Mouse (Mus musculus): ENCODE results near the gene Cfap73. TPM values are rescaled to one million over a fixed set of nuclear protein-coding genes. Genes with fewer than 3 reads are reported as not detected.

The Cfap73 gene
- total RNA-seq (2023; ENCODE audit: inconsistent age): not detected in 4 replicates

GRCm38 (mm10) chr5:120634131-120634530, at the start of gene Cfap73:
Gene Cfap73, minus strand, starts transcription at chr5:120634235.

GRCm38 (mm10) chr5:120648569-120649373, 14.7 kb upstream of the Cfap73 start, which contains the start of gene Rasal1:
Gene Rasal1, plus strand, starts transcription at chr5:120648812.

GRCm38 (mm10) chr5:120612442-120612821, 21.6 kb downstream of the Cfap73 start, which contains the start of the genes Rita1 and Ddx54:
Gene Rita1, minus strand, starts transcription at chr5:120612589.
Gene Ddx54, plus strand, starts transcription at chr5:120612739.

GRCm38 (mm10) chr5:120588569-120589094, 45.4 kb downstream of the Cfap73 start, which contains the start of the genes Tpcn1 and Iqcd:
Gene Tpcn1, minus strand, starts transcription at chr5:120588673.
Gene Iqcd, plus strand, starts transcription at chr5:120589016.

Other genes with a start within 250 kb of the Cfap73 start
- not detected in 4 replicates for gene Lhx5, start 202.5 kb downstream of the Cfap73 start, total RNA-seq (2023; ENCODE audit: inconsistent age)
- gene Sdsl, start 161.4 kb downstream of the Cfap73 start, total RNA-seq (2023; ENCODE audit: inconsistent age): not detected in 4 replicates
- not detected in 4 replicates for gene Sds, start 157.7 kb downstream of the Cfap73 start, total RNA-seq (2023; ENCODE audit: inconsistent age)
- gene Plbd2, start 130.6 kb downstream of the Cfap73 start, total RNA-seq (2023; ENCODE audit: inconsistent age): 32.0 to 33.9 TPM (median 33.2 TPM) in 4 replicates
- gene Slc8b1, start 123.1 kb downstream of the Cfap73 start, total RNA-seq (2023; ENCODE audit: inconsistent age): 8.3 to 14.3 TPM (median 12.4 TPM) in 4 replicates
- gene Tpcn1, start 45.6 kb downstream of the Cfap73 start, total RNA-seq (2023; ENCODE audit: inconsistent age): 40.8 to 46.2 TPM (median 43.3 TPM) in 4 replicates
- gene Iqcd, start 45.2 kb downstream of the Cfap73 start, total RNA-seq (2023; ENCODE audit: inconsistent age): 0.54 TPM in 1 of 4 replicates, not detected in the others
- gene Rita1, start 21.6 kb downstream of the Cfap73 start, total RNA-seq (2023; ENCODE audit: inconsistent age): 3.3 to 4.4 TPM (median 4.0 TPM) in 4 replicates
- 169 to 181 TPM (median 174 TPM) in 4 replicates for gene Ddx54, start 21.5 kb downstream of the Cfap73 start, total RNA-seq (2023; ENCODE audit: inconsistent age)
- gene Rasal1, start 14.6 kb upstream of the Cfap73 start, total RNA-seq (2023; ENCODE audit: inconsistent age): 39.5 to 56.3 TPM (median 51.7 TPM) in 4 replicates
- gene Dtx1, start 77.7 kb upstream of the Cfap73 start, total RNA-seq (2023; ENCODE audit: inconsistent age): 226 to 261 TPM (median 233 TPM) in 4 replicates
- gene Oas2, start 115.6 kb upstream of the Cfap73 start, total RNA-seq (2023; ENCODE audit: inconsistent age): 4.4 to 13.2 TPM (median 6.7 TPM) in 4 replicates
- gene Oas3, start 143.4 kb upstream of the Cfap73 start, total RNA-seq (2023; ENCODE audit: inconsistent age): 2.2 to 5.3 TPM (median 3.0 TPM) in 4 replicates
- gene Oas1e, start 161.3 kb upstream of the Cfap73 start, total RNA-seq (2023; ENCODE audit: inconsistent age): 0.39 to 0.71 TPM (median 0.48 TPM) in 4 replicates
- 10.8 to 15.9 TPM (median 12.5 TPM) in 4 replicates for gene Oas1c, start 178.3 kb upstream of the Cfap73 start, total RNA-seq (2023; ENCODE audit: inconsistent age)
- gene Oas1f, start 213.1 kb upstream of the Cfap73 start, total RNA-seq (2023; ENCODE audit: inconsistent age): not detected in 4 replicates
- gene Oas1h, start 227.2 kb upstream of the Cfap73 start, total RNA-seq (2023; ENCODE audit: inconsistent age): not detected in 4 replicates

Data from B cell, adult (primary cell).